Mouse (Mus musculus) layer of hippocampus, adult 9-11 months (tissue): ENCODE measurements at regions not wholly inside any gene's neighbourhood (a gene's known extent, or its start where the extent isn't known, plus 50 kb on each side); places are given as distances from the start of the nearest gene placed in this dataset.

Experiments used
- DNase-seq: peaks from one replicate; pipeline ENCODE4 v3.0.0; 2022

DNA sequence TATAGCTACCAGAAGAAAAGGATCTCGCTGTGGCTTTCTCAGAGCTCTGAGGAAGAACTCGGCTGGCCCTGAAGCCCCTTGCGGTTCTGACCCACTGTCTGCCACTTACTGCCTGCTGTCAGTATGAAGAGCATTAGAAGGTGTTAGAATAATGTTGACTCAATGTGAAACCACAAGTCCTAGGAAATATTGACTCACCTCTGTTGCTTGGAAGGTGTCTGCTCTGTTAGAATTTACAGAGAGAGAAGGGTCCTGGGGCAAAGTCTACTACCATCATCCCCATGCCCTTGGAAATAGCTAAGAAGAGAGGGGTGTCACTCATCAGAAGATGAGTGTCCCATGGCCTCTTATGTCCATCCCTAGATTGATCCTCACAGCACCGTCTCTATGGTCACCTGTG, 197.9 kb downstream of the Hlx start:
- DNase-seq: no peak

DNA sequence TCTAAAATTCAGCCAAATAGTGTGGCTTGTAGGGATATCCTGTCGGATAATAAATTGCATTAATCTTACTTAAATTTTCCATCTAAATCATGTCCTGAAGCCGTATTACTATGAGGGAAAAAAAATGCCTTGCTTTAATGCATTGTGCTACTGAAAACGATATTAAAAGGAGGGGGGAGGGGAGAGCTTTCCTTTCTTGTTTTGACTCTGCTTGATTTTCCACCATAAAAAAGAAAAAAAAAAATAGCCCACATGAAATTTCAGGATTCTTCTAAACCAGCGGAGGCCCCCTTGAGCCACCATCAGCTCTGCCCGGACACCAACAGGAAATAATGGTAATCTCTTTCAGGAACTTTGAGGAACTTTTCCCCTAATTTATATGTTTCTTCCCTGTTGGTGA, 198.5 kb downstream of the Hlx start:
- no peak for DNase-seq

DNA sequence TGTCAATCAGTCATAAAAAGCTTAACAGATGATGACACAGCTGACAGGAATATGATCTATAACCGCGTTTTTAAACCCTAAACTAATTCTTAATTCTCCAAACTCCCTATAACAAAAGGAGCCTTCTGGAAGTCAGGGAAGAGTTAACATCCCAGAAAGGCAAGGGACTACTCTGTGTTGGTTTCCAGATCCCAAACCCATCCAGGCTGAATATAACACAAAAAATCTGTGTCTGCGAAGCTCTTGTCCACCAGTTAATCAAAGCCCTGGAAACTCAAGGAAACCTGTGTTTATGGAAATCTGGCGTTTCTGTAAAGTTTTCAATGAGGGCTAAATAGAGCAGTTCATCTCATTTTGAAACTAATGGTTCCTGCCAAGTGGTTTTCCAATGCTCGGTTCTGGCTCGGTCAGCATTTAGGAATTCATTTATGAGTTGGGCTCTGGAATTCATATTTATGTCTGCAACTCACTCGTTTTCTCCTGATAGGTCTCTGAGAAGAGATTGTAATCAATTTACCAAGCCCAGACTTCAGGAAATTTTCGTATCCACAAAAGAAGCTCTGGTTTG, 199.8 kb downstream of the Hlx start:
- no peak for DNase-seq

DNA sequence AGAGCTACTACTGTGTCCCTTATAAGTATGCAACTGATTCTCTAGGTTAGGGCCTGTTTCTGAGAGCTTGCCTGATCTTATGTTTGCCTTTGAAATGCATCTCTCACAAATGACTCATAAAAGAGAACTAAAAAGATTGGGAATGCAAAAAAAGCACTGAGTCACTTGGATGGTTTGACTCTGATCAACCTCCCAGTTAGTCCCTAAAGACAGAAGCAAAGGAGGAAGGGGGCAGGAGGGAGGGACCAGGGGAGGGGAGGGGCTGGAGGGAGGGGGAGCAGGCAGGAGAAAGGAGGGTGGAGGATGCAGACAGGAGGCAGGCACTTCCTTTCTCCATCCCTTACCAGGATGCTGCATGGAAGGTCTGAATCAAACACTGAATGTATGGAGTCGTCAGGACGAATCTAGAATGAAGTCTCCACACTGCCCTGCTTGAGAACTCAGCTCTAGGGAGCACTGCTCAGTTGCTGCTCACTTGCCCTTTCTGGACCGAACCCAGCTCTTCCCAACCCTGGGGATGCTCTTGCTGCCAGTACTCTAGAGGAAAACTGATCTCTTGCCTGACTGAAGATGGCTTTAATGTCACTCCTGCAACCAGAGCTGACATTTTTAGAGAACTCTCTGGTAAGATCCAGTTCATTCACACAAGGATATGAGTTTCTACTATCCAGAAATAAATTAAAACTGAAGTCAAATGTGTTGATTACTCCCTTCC, 201.7 kb downstream of the Hlx start:
- no peak for DNase-seq

DNA sequence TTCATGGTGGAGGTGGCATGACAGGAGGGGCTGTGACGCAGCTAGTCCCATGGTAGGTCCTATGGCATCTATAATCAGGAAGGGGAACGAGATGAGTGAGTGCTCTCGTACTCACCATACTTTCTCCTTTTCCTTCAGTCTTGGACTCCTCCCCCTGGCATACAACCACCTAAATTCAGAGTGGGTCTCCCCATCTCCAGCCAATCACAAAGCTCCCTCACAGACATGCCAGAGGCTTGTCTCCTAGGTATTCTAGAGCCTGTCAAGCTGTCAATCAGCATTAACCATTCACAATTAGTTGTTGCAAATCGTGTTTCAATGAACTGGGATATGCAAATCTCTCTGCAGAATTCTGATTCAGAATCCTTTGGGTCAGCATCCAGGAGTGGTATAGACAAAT, 206.7 kb downstream of the Hlx start:
- no peak for DNase-seq

GRCm38 (mm10) chr1:184519551-184519950, 212.9 kb downstream of the Hlx start:
- no peak for DNase-seq

DNA sequence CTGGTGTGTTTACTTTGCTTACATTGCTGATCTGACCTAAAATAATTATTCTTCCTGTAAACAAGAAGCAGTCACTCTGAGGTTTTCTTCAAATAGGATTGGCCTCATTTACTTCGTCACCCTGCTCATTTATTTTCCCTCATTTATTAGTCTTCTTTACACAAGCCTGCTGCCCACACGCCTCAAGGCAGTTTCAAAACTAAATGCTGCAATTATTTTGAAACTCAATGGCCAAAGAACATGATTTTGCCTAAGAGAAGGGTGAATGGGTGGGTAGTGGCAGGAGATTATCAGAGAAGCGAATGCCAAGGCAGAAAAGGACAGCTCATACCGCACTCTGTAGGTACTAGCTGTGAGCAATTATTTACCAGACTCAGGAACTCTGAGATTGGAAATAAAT, 227.8 kb downstream of the Hlx start:
- no peak for DNase-seq

GRCm38 (mm10) chr1:184503827-184504355, 228.5 kb downstream of the Hlx start:
- DNase-seq: no peak

- DNase-seq: no peak
These were observed 231.7 kb downstream of the Hlx start for GRCm38 (mm10) chr1:184500702-184501101.

DNA sequence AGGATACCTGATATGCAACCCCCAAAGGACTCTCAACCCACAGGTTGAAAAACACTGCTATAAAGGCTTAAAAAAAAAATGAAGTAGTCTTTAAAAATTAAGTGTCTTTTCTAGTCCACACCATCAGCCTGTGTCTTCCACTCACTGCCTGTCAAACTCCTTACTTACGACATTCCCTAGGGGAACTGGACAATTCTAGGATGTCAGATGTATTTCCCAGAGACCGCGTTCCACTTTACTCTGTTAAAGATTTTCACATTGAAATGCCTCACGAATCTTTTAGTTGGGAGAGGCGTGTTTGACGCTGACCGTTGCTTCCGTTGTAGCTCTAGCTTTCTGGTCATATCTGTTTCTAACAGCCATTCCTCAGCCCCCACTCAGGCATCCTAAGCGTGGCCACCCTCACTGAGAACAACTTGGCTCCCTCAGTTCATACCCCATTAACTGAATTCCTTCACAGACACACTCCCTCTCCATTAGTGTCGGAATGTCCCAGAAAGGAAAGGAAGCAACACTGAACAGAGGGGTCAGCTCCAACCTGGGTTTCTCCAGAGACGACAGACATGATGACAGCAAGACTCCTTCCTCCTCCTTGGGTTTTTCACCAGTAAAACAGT, 233.4 kb downstream of the Hlx start:
- no peak for DNase-seq

GRCm38 (mm10) chr1:184497007-184497406, 235.4 kb downstream of the Hlx start:
- no peak for DNase-seq

DNA sequence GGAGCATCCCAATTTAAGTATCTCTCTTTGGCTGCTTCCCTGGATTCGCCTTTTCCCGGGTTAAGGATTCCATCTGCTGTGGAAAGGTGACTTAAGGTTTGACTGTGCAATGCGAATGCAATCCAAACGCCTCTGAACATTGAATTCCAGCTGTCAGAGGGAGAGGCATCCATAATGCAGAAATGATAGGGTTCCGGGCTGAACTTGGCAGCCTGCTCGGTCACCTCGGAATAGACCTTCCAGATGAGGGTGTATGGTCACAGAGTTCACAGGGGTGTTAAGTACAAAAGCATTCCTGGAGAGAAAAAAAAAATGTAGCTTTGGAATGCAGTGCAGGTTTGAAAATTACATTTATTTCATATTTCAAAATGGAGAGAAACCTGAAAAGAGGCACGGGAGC, 238.6 kb downstream of the Hlx start:
- DNase-seq: no peak

DNA sequence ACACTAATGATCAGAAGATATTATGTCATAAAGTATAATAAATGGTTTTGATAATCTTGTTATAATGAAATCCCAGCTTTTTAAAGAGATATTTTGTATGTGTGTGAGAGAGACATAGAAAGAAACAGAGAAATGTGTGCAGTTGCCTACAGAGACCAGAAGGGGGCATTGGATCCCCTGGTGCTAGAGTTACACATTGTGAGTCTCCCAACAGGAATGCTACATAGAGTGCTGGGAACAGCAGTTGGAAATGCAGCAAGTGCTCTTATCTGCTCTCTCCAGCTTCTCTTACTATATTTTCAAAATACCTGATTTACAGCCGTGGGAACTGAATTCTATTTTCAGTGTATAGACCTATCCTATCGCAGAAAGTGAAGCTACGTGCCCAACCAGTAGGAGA, 240.3 kb downstream of the Hlx start:
- no peak for DNase-seq

DNA sequence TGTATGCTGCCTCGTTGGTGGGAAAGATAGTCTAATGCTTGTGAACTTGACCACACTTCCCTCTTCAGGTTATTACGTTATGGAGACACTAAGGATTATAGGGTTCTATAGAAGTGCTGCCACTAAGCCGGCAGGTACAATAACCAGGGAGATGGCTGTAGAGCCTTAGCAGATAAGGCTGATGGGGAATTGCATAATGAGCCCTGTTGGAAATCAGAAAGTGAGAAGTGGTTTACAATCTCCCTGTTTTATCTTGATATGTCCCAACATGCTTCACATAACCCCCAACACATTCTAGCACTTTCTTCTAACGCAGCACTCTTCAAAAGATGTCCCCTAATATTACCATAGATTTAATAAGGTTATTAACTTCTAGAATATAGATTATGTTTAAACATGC, 241.2 kb downstream of the Hlx start:
- no peak for DNase-seq

GRCm38 (mm10) chr1:184487409-184487808, 245.0 kb downstream of the Hlx start:
- no peak for DNase-seq

DNA sequence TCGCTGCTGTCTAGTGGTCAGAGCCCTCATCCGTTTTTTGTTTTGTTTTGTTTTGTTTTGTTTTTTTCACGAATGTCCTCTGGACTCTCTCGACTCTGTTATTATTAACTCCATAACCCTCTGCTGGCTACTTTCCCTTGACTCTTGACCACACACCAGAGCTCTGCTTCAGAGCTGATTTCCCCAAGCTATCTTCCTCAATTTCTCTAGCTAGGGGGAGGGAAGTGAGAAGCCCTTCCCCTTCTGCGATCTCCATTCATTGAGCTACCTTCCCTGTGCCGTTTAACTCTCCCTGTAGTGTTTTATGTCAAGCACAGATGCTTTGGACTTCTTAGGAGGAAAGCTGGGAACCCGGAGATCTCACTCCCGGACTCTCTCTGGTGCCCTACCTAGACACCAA, 247.6 kb downstream of the Hlx start:
- DNase-seq: no peak

DNA sequence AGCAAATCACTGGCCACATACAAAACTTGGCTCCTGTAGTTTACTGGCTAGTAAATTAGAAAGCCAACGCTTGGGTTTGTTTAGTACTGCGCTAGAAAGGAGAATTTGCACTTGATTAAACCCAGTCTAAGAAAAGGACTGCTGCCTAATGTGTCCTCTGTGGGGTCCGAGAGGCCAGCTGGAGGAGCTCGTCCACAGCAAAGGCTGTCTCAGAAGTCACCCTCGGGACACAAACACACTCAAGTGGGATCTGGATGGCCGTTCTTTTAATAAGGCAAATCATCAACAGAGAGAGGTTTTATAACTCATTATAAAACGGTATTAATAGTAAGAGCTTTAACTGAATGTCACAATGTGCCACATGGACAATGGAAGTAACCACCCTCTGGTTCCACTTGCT, 249.0 kb downstream of the Hlx start:
- no peak for DNase-seq

DNA sequence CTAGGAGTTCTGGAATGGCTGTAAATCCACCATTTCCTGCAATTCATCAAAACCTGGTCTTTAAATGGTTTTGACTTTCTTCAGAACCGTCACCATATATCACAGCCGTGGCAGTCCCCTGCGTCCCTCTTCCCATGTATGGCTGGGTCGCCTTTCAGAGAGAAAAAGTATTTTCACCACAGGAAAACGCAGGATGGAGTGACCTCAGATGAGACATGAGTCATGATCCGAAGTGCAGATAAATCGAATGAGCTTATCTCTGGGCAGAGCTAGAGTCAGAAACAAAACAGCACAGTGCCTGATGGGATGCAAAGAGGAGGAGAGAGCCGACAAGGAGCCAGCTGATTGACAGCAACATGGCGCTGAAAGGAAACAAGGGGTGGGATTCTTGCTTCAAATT, 250.4 kb downstream of the Hlx start:
- no peak for DNase-seq

- DNase-seq: no peak
These were observed 251.7 kb downstream of the Hlx start for GRCm38 (mm10) chr1:184480571-184481220.

DNA sequence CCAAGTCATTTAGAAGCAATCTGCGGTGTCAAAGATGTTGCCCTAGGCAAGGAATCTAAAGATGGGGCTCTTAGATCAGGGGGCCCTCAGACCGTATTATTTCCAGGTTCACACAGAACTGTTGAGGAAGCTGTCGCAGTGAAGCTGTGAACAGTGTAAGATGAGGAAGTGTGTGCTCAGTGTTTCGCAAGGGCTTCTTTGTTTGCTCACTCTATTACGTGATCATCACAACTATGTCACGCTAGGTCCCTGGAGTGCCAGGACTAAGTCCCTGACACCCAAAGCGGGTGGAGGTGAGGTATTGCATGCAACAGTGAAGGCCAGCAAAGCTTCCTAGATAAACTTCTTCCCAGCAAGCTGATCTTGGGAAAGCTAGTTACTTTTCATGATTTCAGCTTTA, 254.4 kb downstream of the Hlx start:
- DNase-seq: peak; percentile 45

- no peak for DNase-seq
These were observed 269.8 kb downstream of the Hlx start for GRCm38 (mm10) chr1:184462481-184463124.

GRCm38 (mm10) chr1:184461411-184461810, 271.0 kb downstream of the Hlx start:
- DNase-seq: no peak

- DNase-seq: no peak
These were observed 275.7 kb downstream of the Hlx start for GRCm38 (mm10) chr1:184456727-184457126.
